Mouse (Mus musculus) liver, embryonic 14.5 days (tissue): ENCODE results near the gene Hmbs. TPM values are rescaled to one million over a fixed set of nuclear protein-coding genes. Genes with fewer than 3 reads are reported as not detected.

ENCODE experiments used
- ATAC-seq: fragments of 200-750 bp; cut with Nextera tagmentation; 2 replicates; pipeline ENCODE4 v1.8.0; 2017; ENCODE audit warnings: moderate number of reproducible peaks, mild to moderate bottlenecking, moderate library complexity; ENCODE audit not compliant: insufficient read depth
- DNase-seq, 3 experiments: peaks; one replicate each; pipeline ENCODE4 v3.0.0-alpha.2; 2012 to 2013; ENCODE audit warnings: low read depth in 3 of 3, low spot score in 3 of 3
- H3K27ac ChIP-seq: fragments of 300-500 bp; sonication (generic); 2 replicates; pipeline ENCODE4 v1.5.1; 2014; ENCODE audit warnings: moderate library complexity, mild to moderate bottlenecking, control low read depth, inconsistent platforms
- H3K27me3 ChIP-seq: fragments of 300-500 bp; sonication (generic); 2 replicates; pipeline ENCODE4 v1.6.1; 2014; ENCODE audit warnings: mild to moderate bottlenecking, low read length, moderate library complexity; ENCODE audit not compliant: control insufficient read depth, insufficient read depth
- H3K36me3 ChIP-seq: fragments of 300-500 bp; sonication (generic); replicated peaks from 2 replicates; pipeline ENCODE4 v1.6.1; 2014; ENCODE audit warnings: low read depth; ENCODE audit not compliant: control insufficient read depth, insufficient read depth
- H3K4me1 ChIP-seq, 2 experiments: fragments of 200-500 bp in 1 of 2; fragments of 300-500 bp in 1 of 2; sonication (generic) in 1 of 2; replicated peaks; 2 replicates each; pipeline ENCODE4 v1.6.1; 2012 to 2014; ENCODE audit warnings: antibody characterized with exemption in 1 of 2, inconsistent platforms in 1 of 2, low read length in 1 of 2; ENCODE audit not compliant: control insufficient read depth in 2 of 2, insufficient read depth in 2 of 2
- H3K4me2 ChIP-seq: fragments of 300-500 bp; sonication (generic); 2 replicates; pipeline ENCODE4 v1.6.1; 2014; ENCODE audit warnings: low read depth, mild to moderate bottlenecking, control low read depth, moderate library complexity
- H3K4me3 ChIP-seq, 2 experiments: fragments of 200-500 bp in 1 of 2; fragments of 300-500 bp in 1 of 2; sonication (generic) in 1 of 2; 2 replicates each; pipeline ENCODE4 v1.5.1; 2012 to 2014; ENCODE audit warnings: low read depth in 2 of 2, low read length in 2 of 2, mild to moderate bottlenecking in 2 of 2, control low read depth in 1 of 2, inconsistent platforms in 1 of 2, moderate library complexity in 1 of 2; ENCODE audit not compliant: insufficient read depth in 1 of 2
- H3K9ac ChIP-seq: fragments of 300-500 bp; sonication (generic); replicated peaks from 2 replicates; pipeline ENCODE4 v1.6.1; 2014; ENCODE audit warnings: mild to moderate bottlenecking, control low read depth, moderate library complexity
- H3K9me3 ChIP-seq: fragments of 300-500 bp; sonication (generic); 2 replicates; pipeline ENCODE4 v1.6.1; 2016; ENCODE audit warnings: low read length, mixed read lengths; ENCODE audit not compliant: control insufficient read depth
- CTCF ChIP-seq: IDR thresholded peaks from 2 replicates; pipeline ENCODE4 v1.5.1; 2016; ENCODE audit warnings: antibody characterized with exemption, low read depth, control low read depth
- EP300 ChIP-seq: IDR thresholded peaks from 2 replicates; pipeline ENCODE4 v1.6.1; 2016; ENCODE audit warnings: antibody characterized with exemption, low read depth
- WGBS: fragments of 180-500 bp; shearing (Covaris S2); extraction: QIAGEN DNeasy Blood & Tissue Kit; methylation state at CpG from one replicate; pipeline ENCODE4 v1.1.7; 2014; ENCODE audit not compliant: insufficient replicate concordance; 5-methylcytosine and 5-hydroxymethylcytosine counted together
- microRNA-seq: library from miRNA; unstranded; fragments of <30 nt; microRNA quantifications from one replicate; pipeline ENCODE4, GENCODE M21; 2016
- polyA plus RNA-seq, 2 experiments: library from polyadenylated mRNA; depleted of rRNA in 1 of 2; stranded (reverse) in 1 of 2; unstranded in 1 of 2; fragments of >200 nt; fragmentation: Nextera tagmentation in 1 of 2; extraction: Ambion mirVana in 1 of 2; gene quantifications; 2 replicates each; pipeline versions ENCODE4 v1.2.1 to v1.2.3; 2012 to 2014

The Hmbs gene
- polyA plus RNA-seq, 2 experiments: 876 to 1,376 TPM

- no peaks in the 10 kb centered on the region for H3K9me3 ChIP-seq
- H3K4me3 ChIP-seq: peak overlapping the region; percentile 78 to 85
- H3K4me2 ChIP-seq: peak overlapping the region; percentile 88
- H3K4me1 ChIP-seq: peaks cover 16 to 26% of the 10 kb centered on the region in 2 experiments
- ATAC-seq (peak; percentile 53), DNase-seq (peak in 2 of 3 experiments; percentile 52 to 56)
- peak overlapping the region; percentile 96 for H3K27ac ChIP-seq
- H3K36me3 ChIP-seq: peaks cover 38% of the 10 kb centered on the region
- H3K9ac ChIP-seq: peak overlapping the region; percentile 94
- H3K27me3 ChIP-seq: no peaks in the 10 kb centered on the region
- 4% methylated on average over 11 of the region's 11 CpGs for WGBS
- TF ChIP-seq EP300: no peak
- no peak for TF ChIP-seq CTCF
Observed at GRCm38 (mm10) chr9:44288959-44289291, 55.1 kb downstream of the Hmbs start.

GRCm38 (mm10) chr9:44288076-44288958, 55.7 kb downstream of the Hmbs start, which contains the start of gene Abcg4:
Gene Abcg4 (minus strand): TSS chr9:44288615.
- Histone ChIP-seq H3K9ac (peak within 1 kb of the TSS; percentile 94), H3K4me3 (peak within 1 kb of the TSS; percentile 78 to 85), H3K9me3 (no peaks in the 10 kb centered on the region), H3K27ac (peak within 1 kb of the TSS; percentile 96), H3K27me3 (no peaks in the 10 kb centered on the region), H3K4me2 (peak within 1 kb of the TSS; percentile 88), H3K4me1 (peaks cover 16 to 26% of the 10 kb centered on the region in 2 experiments), H3K36me3 (peaks cover 38% of the 10 kb centered on the region)
- peak; percentile 80 to 81 (median 80) for DNase-seq
- WGBS: under 1% methylated on average over 38 of the region's 38 CpGs
- peak; percentile 87 for ATAC-seq
- TF ChIP-seq EP300 (peak; percentile 87), CTCF (no peak)

GRCm38 (mm10) chr9:44287401-44288075, 56.5 kb downstream of the Hmbs start:
- H3K4me1 ChIP-seq: peaks cover 16 to 26% of the 10 kb centered on the region in 2 experiments
- TF ChIP-seq EP300: no peak
- no peak for TF ChIP-seq CTCF
- peaks cover 39% of the 10 kb centered on the region for H3K36me3 ChIP-seq
- peak overlapping the region; percentile 88 for H3K4me2 ChIP-seq
- peak; percentile 27 for ATAC-seq
- H3K27ac ChIP-seq: peak overlapping the region; percentile 96
- peak overlapping the region; percentile 78 to 85 for H3K4me3 ChIP-seq
- H3K27me3 ChIP-seq: no peaks in the 10 kb centered on the region
- peak in 2 of 3 experiments; percentile 32 to 33 for DNase-seq
- peak overlapping the region; percentile 94 for H3K9ac ChIP-seq
- 2% methylated on average over 45 of the region's 47 CpGs for WGBS
- no peaks in the 10 kb centered on the region for H3K9me3 ChIP-seq

GRCm38 (mm10) chr9:44287003-44287400, 57.0 kb downstream of the Hmbs start:
- no peak for TF ChIP-seq EP300
- no peak for TF ChIP-seq CTCF
- Histone ChIP-seq H3K36me3 (peaks cover 38% of the 10 kb centered on the region), H3K27ac (peak overlapping the region; percentile 96), H3K4me2 (peak overlapping the region; percentile 88), H3K9me3 (no peaks in the 10 kb centered on the region), H3K9ac (peak overlapping the region; percentile 94), H3K4me3 (peak overlapping the region; percentile 78 to 85), H3K27me3 (no peaks in the 10 kb centered on the region), H3K4me1 (peaks cover 16 to 26% of the 10 kb centered on the region in 2 experiments)
- 7% methylated on average over 11 of the region's 11 CpGs for WGBS
- ATAC-seq (peak; percentile 10; the same call in 1 of the 2 replicates), DNase-seq (peak in 1 of 3 experiments; percentile 31)

Small RNA genes lying within 50 kb of the gene (microRNA-seq; reads per million reads assigned to microRNA genes)
- not detected for gene Gm44335

Other genes starting within 250 kb of the Hmbs start
- not detected in 2 replicates for gene Mfrp, start 242.5 kb downstream of the Hmbs start, polyA plus RNA-seq (2012; rRNA removed)
- not detected in 2 replicates for gene Mfrp, start 242.5 kb downstream of the Hmbs start, polyA plus RNA-seq (2014; fragmentation: Nextera tagmentation; extraction: Ambion mirVana)
- 0.24 and 0.27 TPM in 2 replicates for gene C1qtnf5, start 237.0 kb downstream of the Hmbs start, polyA plus RNA-seq (2012; rRNA removed)
- gene C1qtnf5, start 237.0 kb downstream of the Hmbs start, polyA plus RNA-seq (2014; fragmentation: Nextera tagmentation; extraction: Ambion mirVana): 0.27 and 0.30 TPM in 2 replicates
- gene Gm49380, start 230.7 kb downstream of the Hmbs start, polyA plus RNA-seq (2012; rRNA removed): 0.05 and 0.09 TPM in 2 replicates
- gene Gm49380, start 230.7 kb downstream of the Hmbs start, polyA plus RNA-seq (2014; fragmentation: Nextera tagmentation; extraction: Ambion mirVana): not detected in 2 replicates
- gene Rnf26, start 230.7 kb downstream of the Hmbs start, polyA plus RNA-seq (2012; rRNA removed): 21.9 and 26.2 TPM in 2 replicates
- gene Rnf26, start 230.7 kb downstream of the Hmbs start, polyA plus RNA-seq (2014; fragmentation: Nextera tagmentation; extraction: Ambion mirVana): 29.4 and 34.3 TPM in 2 replicates
- gene Mcam, start 209.8 kb downstream of the Hmbs start, polyA plus RNA-seq (2012; rRNA removed): 6.1 and 6.2 TPM in 2 replicates
- gene Mcam, start 209.8 kb downstream of the Hmbs start, polyA plus RNA-seq (2014; fragmentation: Nextera tagmentation; extraction: Ambion mirVana): 3.1 and 3.4 TPM in 2 replicates
- gene Cbl, start 110.2 kb downstream of the Hmbs start, polyA plus RNA-seq (2012; rRNA removed): 3.4 and 3.9 TPM in 2 replicates
- 3.7 and 5.1 TPM in 2 replicates for gene Cbl, start 110.2 kb downstream of the Hmbs start, polyA plus RNA-seq (2014; fragmentation: Nextera tagmentation; extraction: Ambion mirVana)
- not detected in 2 replicates for gene Ccdc153, start 103.6 kb downstream of the Hmbs start, polyA plus RNA-seq (2012; rRNA removed)
- not detected in 2 replicates for gene Ccdc153, start 103.6 kb downstream of the Hmbs start, polyA plus RNA-seq (2014; fragmentation: Nextera tagmentation; extraction: Ambion mirVana)
- gene Pdzd3, start 92.8 kb downstream of the Hmbs start, polyA plus RNA-seq (2012; rRNA removed): 0.02 and 0.05 TPM in 2 replicates
- gene Pdzd3, start 92.8 kb downstream of the Hmbs start, polyA plus RNA-seq (2014; fragmentation: Nextera tagmentation; extraction: Ambion mirVana): 0.08 TPM in 1 of 2 replicates, not detected in the other
- gene Nlrx1, start 75.6 kb downstream of the Hmbs start, polyA plus RNA-seq (2012; rRNA removed): 1.5 TPM in 2 replicates
- gene Nlrx1, start 75.6 kb downstream of the Hmbs start, polyA plus RNA-seq (2014; fragmentation: Nextera tagmentation; extraction: Ambion mirVana): 2.7 and 3.4 TPM in 2 replicates
- gene Abcg4, start 55.6 kb downstream of the Hmbs start, polyA plus RNA-seq (2012; rRNA removed): 35.6 and 41.6 TPM in 2 replicates
- gene Abcg4, start 55.6 kb downstream of the Hmbs start, polyA plus RNA-seq (2014; fragmentation: Nextera tagmentation; extraction: Ambion mirVana): 10.6 and 11.1 TPM in 2 replicates
- 11.8 and 13.8 TPM in 2 replicates for gene Hinfp, start 38.6 kb downstream of the Hmbs start, polyA plus RNA-seq (2012; rRNA removed)
- gene Hinfp, start 38.6 kb downstream of the Hmbs start, polyA plus RNA-seq (2014; fragmentation: Nextera tagmentation; extraction: Ambion mirVana): 8.0 and 8.3 TPM in 2 replicates
- gene C2cd2l, start 23.9 kb downstream of the Hmbs start, polyA plus RNA-seq (2012; rRNA removed): 13.0 and 17.3 TPM in 2 replicates
- gene C2cd2l, start 23.9 kb downstream of the Hmbs start, polyA plus RNA-seq (2014; fragmentation: Nextera tagmentation; extraction: Ambion mirVana): 7.4 and 8.9 TPM in 2 replicates
- 16.4 and 19.5 TPM in 2 replicates for gene Dpagt1, start 18.2 kb downstream of the Hmbs start, polyA plus RNA-seq (2012; rRNA removed)
- gene Dpagt1, start 18.2 kb downstream of the Hmbs start, polyA plus RNA-seq (2014; fragmentation: Nextera tagmentation; extraction: Ambion mirVana): 18.8 and 20.2 TPM in 2 replicates
- 177 and 217 TPM in 2 replicates for gene H2afx, start 9.5 kb downstream of the Hmbs start, polyA plus RNA-seq (2012; rRNA removed)
- gene H2afx, start 9.5 kb downstream of the Hmbs start, polyA plus RNA-seq (2014; fragmentation: Nextera tagmentation; extraction: Ambion mirVana): 168 and 190 TPM in 2 replicates
- gene Vps11, start 17.4 kb upstream of the Hmbs start, polyA plus RNA-seq (2012; rRNA removed): 9.4 and 9.7 TPM in 2 replicates
- 11.5 and 12.0 TPM in 2 replicates for gene Vps11, start 17.4 kb upstream of the Hmbs start, polyA plus RNA-seq (2014; fragmentation: Nextera tagmentation; extraction: Ambion mirVana)
- gene Hyou1, start 35.3 kb upstream of the Hmbs start, polyA plus RNA-seq (2012; rRNA removed): 12.5 and 16.5 TPM in 2 replicates
- gene Hyou1, start 35.3 kb upstream of the Hmbs start, polyA plus RNA-seq (2014; fragmentation: Nextera tagmentation; extraction: Ambion mirVana): 12.5 and 12.8 TPM in 2 replicates
- gene Slc37a4, start 52.6 kb upstream of the Hmbs start, polyA plus RNA-seq (2012; rRNA removed): 15.9 and 16.7 TPM in 2 replicates
- gene Slc37a4, start 52.6 kb upstream of the Hmbs start, polyA plus RNA-seq (2014; fragmentation: Nextera tagmentation; extraction: Ambion mirVana): 26.6 and 29.7 TPM in 2 replicates
- gene Rps25, start 62.9 kb upstream of the Hmbs start, polyA plus RNA-seq (2012; rRNA removed): 350 and 717 TPM in 2 replicates
- 1,544 and 1,614 TPM in 2 replicates for gene Rps25, start 62.9 kb upstream of the Hmbs start, polyA plus RNA-seq (2014; fragmentation: Nextera tagmentation; extraction: Ambion mirVana)
- 24.2 and 26.6 TPM in 2 replicates for gene Trappc4, start 63.4 kb upstream of the Hmbs start, polyA plus RNA-seq (2012; rRNA removed)
- gene Trappc4, start 63.4 kb upstream of the Hmbs start, polyA plus RNA-seq (2014; fragmentation: Nextera tagmentation; extraction: Ambion mirVana): 44.4 and 52.9 TPM in 2 replicates
- gene Ccdc84, start 74.3 kb upstream of the Hmbs start, polyA plus RNA-seq (2012; rRNA removed): 15.3 and 16.3 TPM in 2 replicates
- 10.0 TPM in 2 replicates for gene Ccdc84, start 74.3 kb upstream of the Hmbs start, polyA plus RNA-seq (2014; fragmentation: Nextera tagmentation; extraction: Ambion mirVana)
- gene Foxr1, start 96.9 kb upstream of the Hmbs start, polyA plus RNA-seq (2012; rRNA removed): not detected in 2 replicates
- not detected in 2 replicates for gene Foxr1, start 96.9 kb upstream of the Hmbs start, polyA plus RNA-seq (2014; fragmentation: Nextera tagmentation; extraction: Ambion mirVana)
- 0.04 TPM in 1 of 2 replicates, not detected in the other for gene Upk2, start 110.7 kb upstream of the Hmbs start, polyA plus RNA-seq (2012; rRNA removed)
- not detected in 2 replicates for gene Upk2, start 110.7 kb upstream of the Hmbs start, polyA plus RNA-seq (2014; fragmentation: Nextera tagmentation; extraction: Ambion mirVana)
- gene Bcl9l, start 138.6 kb upstream of the Hmbs start, polyA plus RNA-seq (2012; rRNA removed): 1.6 and 1.9 TPM in 2 replicates
- gene Bcl9l, start 138.6 kb upstream of the Hmbs start, polyA plus RNA-seq (2014; fragmentation: Nextera tagmentation; extraction: Ambion mirVana): 1.0 and 1.5 TPM in 2 replicates
- 0.03 TPM in 2 replicates for gene Cxcr5, start 217.6 kb upstream of the Hmbs start, polyA plus RNA-seq (2012; rRNA removed)
- gene Cxcr5, start 217.6 kb upstream of the Hmbs start, polyA plus RNA-seq (2014; fragmentation: Nextera tagmentation; extraction: Ambion mirVana): not detected in 2 replicates